Mouse (Mus musculus) kidney, embryonic 14.5 days (tissue): ENCODE measurements around the gene Tex35. TPM values are rescaled to one million over a fixed set of nuclear protein-coding genes. Genes with fewer than 3 reads are reported as not detected.

Experiments used
- ATAC-seq: fragments of 200-750 bp; cut with Nextera tagmentation; 2 replicates; pipeline ENCODE4 v1.8.0; 2017; ENCODE audit warnings: moderate number of reproducible peaks, mild to moderate bottlenecking, moderate TSS enrichment, moderate library complexity; ENCODE audit not compliant: low FRiP score, low TSS enrichment
- H3K27ac ChIP-seq: fragments of 300-500 bp; sonication (generic); 2 replicates; pipeline ENCODE4 v1.5.1; 2014; ENCODE audit warnings: low read depth, mild to moderate bottlenecking, low read length, moderate library complexity, mixed read lengths
- H3K27me3 ChIP-seq: fragments of 300-500 bp; sonication (generic); 2 replicates; pipeline ENCODE4 v1.6.1; 2014; ENCODE audit warnings: mild to moderate bottlenecking, low read length; ENCODE audit not compliant: control insufficient read depth, insufficient read depth
- H3K36me3 ChIP-seq: fragments of 300-500 bp; sonication (generic); 2 replicates; pipeline ENCODE4 v1.6.1; 2014; ENCODE audit warnings: low read length, mixed read lengths; ENCODE audit not compliant: control insufficient read depth, insufficient read depth
- H3K4me1 ChIP-seq: fragments of 300-500 bp; sonication (generic); 2 replicates; pipeline ENCODE4 v1.6.1; 2014; ENCODE audit warnings: low read length, mixed read lengths; ENCODE audit not compliant: control insufficient read depth, insufficient read depth
- H3K4me2 ChIP-seq: fragments of 300-500 bp; sonication (generic); replicated peaks from 2 replicates; pipeline ENCODE4 v1.6.1; 2014; ENCODE audit warnings: low read depth, mild to moderate bottlenecking, low read length
- H3K4me3 ChIP-seq: fragments of 300-500 bp; sonication (generic); 2 replicates; pipeline ENCODE4 v1.5.1; 2014; ENCODE audit warnings: mild to moderate bottlenecking, low read length
- H3K9ac ChIP-seq: fragments of 300-500 bp; sonication (generic); 2 replicates; pipeline ENCODE4 v1.6.1; 2014; ENCODE audit warnings: low read depth, mild to moderate bottlenecking, low read length, moderate library complexity
- H3K9me3 ChIP-seq: fragments of 300-500 bp; sonication (generic); 2 replicates; pipeline ENCODE4 v1.6.1; 2016; ENCODE audit warnings: low read length; ENCODE audit not compliant: control insufficient read depth
- WGBS: fragments of 180-500 bp; shearing (Covaris S2); extraction: QIAGEN DNeasy Blood & Tissue Kit; methylation state at CpG from one replicate; pipeline ENCODE4 v1.1.7; 2014; 5-methylcytosine and 5-hydroxymethylcytosine counted together
- polyA plus RNA-seq: library from polyadenylated mRNA; unstranded; fragments of >200 nt; fragmentation: Nextera tagmentation; extraction: Ambion mirVana; gene quantifications from 2 replicates; pipeline ENCODE4 v1.2.1, GENCODE M21; 2014

The Tex35 gene
- polyA plus RNA-seq, 1 experiment from 2014 or later, result not detected

GRCm38 (mm10) chr1:157090835-157091234 is 17.6 kb downstream of the Tex35 start:
- Histone ChIP-seq H3K4me2 (no peak overlapping the region), H3K27me3 (no peaks in the 10 kb centered on the region), H3K4me1 (no peaks in the 10 kb centered on the region), H3K9ac (no peak overlapping the region), H3K27ac (no peak overlapping the region), H3K4me3 (no peak overlapping the region), H3K9me3 (no peaks in the 10 kb centered on the region), H3K36me3 (no peaks in the 10 kb centered on the region)
- ATAC-seq, result no peak
- WGBS, result 54% methylated on average over 3 of the region's 3 CpGs

- no peaks in the 10 kb centered on the region for H3K27me3 ChIP-seq
- H3K4me1 ChIP-seq, result no peaks in the 10 kb centered on the region
- peak; percentile 55 for ATAC-seq
- peak overlapping the region; percentile 39 for H3K4me3 ChIP-seq
- H3K9me3 ChIP-seq, result no peaks in the 10 kb centered on the region
- 11% methylated on average over 25 of the region's 25 CpGs for WGBS
- peak overlapping the region; percentile 58 for H3K4me2 ChIP-seq
- H3K9ac ChIP-seq, result peak overlapping the region; percentile 56
- H3K27ac ChIP-seq, result no peak overlapping the region
- no peaks in the 10 kb centered on the region for H3K36me3 ChIP-seq
Measured at GRCm38 (mm10) chr1:157086097-157086994, 22.1 kb downstream of the Tex35 start.

- H3K4me1 ChIP-seq, result no peaks in the 10 kb centered on the region
- H3K9ac ChIP-seq, result no peak overlapping the region
- 63% methylated on average over 4 of the region's 4 CpGs for WGBS
- H3K4me2 ChIP-seq, result no peak overlapping the region
- H3K4me3 ChIP-seq, result no peak overlapping the region
- H3K27me3 ChIP-seq, result no peaks in the 10 kb centered on the region
- H3K36me3 ChIP-seq, result no peaks in the 10 kb centered on the region
- no peak for ATAC-seq
- no peak overlapping the region for H3K27ac ChIP-seq
- H3K9me3 ChIP-seq, result no peaks in the 10 kb centered on the region
Measured at GRCm38 (mm10) chr1:157082931-157083330, 25.5 kb downstream of the Tex35 start.

- no peak overlapping the region for H3K4me2 ChIP-seq
- H3K27ac ChIP-seq, result no peak overlapping the region
- 65% methylated on average over 8 of the region's 8 CpGs for WGBS
- H3K4me3 ChIP-seq, result no peak overlapping the region
- H3K36me3 ChIP-seq, result no peaks in the 10 kb centered on the region
- no peak for ATAC-seq
- H3K4me1 ChIP-seq, result no peaks in the 10 kb centered on the region
- H3K9ac ChIP-seq, result no peak overlapping the region
- no peaks in the 10 kb centered on the region for H3K27me3 ChIP-seq
- H3K9me3 ChIP-seq, result no peaks in the 10 kb centered on the region
Measured at GRCm38 (mm10) chr1:157081999-157082398, 26.5 kb downstream of the Tex35 start.

GRCm38 (mm10) chr1:157081076-157081804 is 27.2 kb downstream of the Tex35 start:
- Histone ChIP-seq H3K4me3 (no peak overlapping the region), H3K9ac (no peak overlapping the region), H3K9me3 (no peaks in the 10 kb centered on the region), H3K27me3 (no peaks in the 10 kb centered on the region), H3K36me3 (no peaks in the 10 kb centered on the region), H3K27ac (no peak overlapping the region), H3K4me1 (0 out of 2 replicates have a peak, but pooled peaks cover 5% of the 10 kb centered on the region), H3K4me2 (no peak overlapping the region)
- ATAC-seq, result no peak
- WGBS, result 44% methylated on average over 15 of the region's 15 CpGs

- Histone ChIP-seq H3K36me3 (no peaks in the 10 kb centered on the region), H3K9ac (no peak overlapping the region), H3K27me3 (no peaks in the 10 kb centered on the region), H3K4me1 (0 out of 2 replicates have a peak, but pooled peaks cover 8% of the 10 kb centered on the region), H3K9me3 (no peaks in the 10 kb centered on the region), H3K4me2 (no peak overlapping the region), H3K4me3 (no peak overlapping the region), H3K27ac (no peak overlapping the region)
- ATAC-seq, result no peak
- 85% methylated on average over 7 of the region's 7 CpGs for WGBS
Measured at GRCm38 (mm10) chr1:157080071-157080470, 28.4 kb downstream of the Tex35 start.

GRCm38 (mm10) chr1:157079384-157080025 is 29.0 kb downstream of the Tex35 start:
- Histone ChIP-seq H3K4me2 (no peak overlapping the region), H3K4me1 (0 out of 2 replicates have a peak, but pooled peaks cover 8% of the 10 kb centered on the region), H3K27ac (no peak overlapping the region), H3K36me3 (no peaks in the 10 kb centered on the region), H3K9ac (no peak overlapping the region), H3K27me3 (no peaks in the 10 kb centered on the region), H3K4me3 (no peak overlapping the region), H3K9me3 (no peaks in the 10 kb centered on the region)
- ATAC-seq, result no peak
- 51% methylated on average over 11 of the region's 11 CpGs for WGBS

- Histone ChIP-seq H3K9ac (no peak overlapping the region), H3K27me3 (no peaks in the 10 kb centered on the region), H3K27ac (no peak overlapping the region), H3K4me2 (0 out of 2 replicates have a peak overlapping the region, but pooled peaks have one; percentile 22), H3K9me3 (no peaks in the 10 kb centered on the region), H3K36me3 (no peaks in the 10 kb centered on the region), H3K4me3 (no peak overlapping the region), H3K4me1 (0 out of 2 replicates have a peak, but pooled peaks cover 8% of the 10 kb centered on the region)
- peak; percentile 53 for ATAC-seq
- 58% methylated on average over 43 of the region's 43 CpGs for WGBS
Measured at GRCm38 (mm10) chr1:157076781-157077705, 31.4 kb downstream of the Tex35 start.
